Mouse (Mus musculus) MEL (cell line): Measurements from ENCODE around the gene Irf2bp2. TPM values are rescaled to one million over a fixed set of nuclear protein-coding genes. Genes with fewer than 3 reads are reported as not detected.

Experiments
- DNase-seq: peaks from one replicate; pipeline ENCODE4 v3.0.0; 2011; ENCODE audit warnings: low read depth, low spot score
- H3K27ac ChIP-seq: 2 replicates; pipeline ENCODE4 v1.5.1; 2012; ENCODE audit warnings: low read depth, mild to moderate bottlenecking, control low read depth, low read length, moderate library complexity; ENCODE audit not compliant: control insufficient read depth
- H3K27me3 ChIP-seq, 2 experiments: fragments of 150-350 bp in 1 of 2; sonication (generic) in 1 of 2; 2 replicates each; pipeline ENCODE4 v1.6.1; 2012; ENCODE audit warnings: low read length in 2 of 2, mild to moderate bottlenecking in 2 of 2, improper control_type of control experiment in 1 of 2, moderate library complexity in 1 of 2; ENCODE audit not compliant: insufficient read depth in 2 of 2, control insufficient read depth in 1 of 2
- H3K36me3 ChIP-seq, 2 experiments: 2 replicates each; pipeline ENCODE4 v1.6.1; 2012 to 2014; ENCODE audit warnings: low read length in 2 of 2, improper control_type of control experiment in 1 of 2, inconsistent platforms in 1 of 2, mild to moderate bottlenecking in 1 of 2; ENCODE audit not compliant: insufficient read depth in 2 of 2, control insufficient read depth in 1 of 2
- H3K4me1 ChIP-seq, 2 experiments: fragments of 150-350 bp in 1 of 2; sonication (generic) in 1 of 2; 2 replicates each; pipeline ENCODE4 v1.6.1; 2012; ENCODE audit warnings: low read length in 2 of 2, improper control_type of control experiment in 1 of 2, mild to moderate bottlenecking in 1 of 2; ENCODE audit not compliant: insufficient read depth in 2 of 2, control insufficient read depth in 1 of 2
- H3K4me3 ChIP-seq, 2 experiments: fragments of 150-350 bp in 1 of 2; sonication (generic) in 1 of 2; 2 replicates each; pipeline ENCODE4 v1.5.1; 2012; ENCODE audit warnings: low read depth in 2 of 2, low read length in 2 of 2, mild to moderate bottlenecking in 2 of 2, moderate library complexity in 2 of 2, control low read depth in 1 of 2, improper control_type of control experiment in 1 of 2; ENCODE audit not compliant: control insufficient read depth in 1 of 2, insufficient read depth in 1 of 2
- H3K79me2 ChIP-seq: 2 replicates; pipeline ENCODE4 v1.6.1; 2012; ENCODE audit warnings: mild to moderate bottlenecking, low read length, moderate library complexity; ENCODE audit not compliant: control insufficient read depth, poor library complexity, insufficient read depth
- H3K9ac ChIP-seq: 2 replicates; pipeline ENCODE4 v1.6.1; 2012; ENCODE audit warnings: low read depth, mild to moderate bottlenecking, control low read depth, low read length, moderate library complexity; ENCODE audit not compliant: control insufficient read depth, poor library complexity, severe bottlenecking
- H3K9me3 ChIP-seq: fragments of 150-350 bp; sonication (generic); replicated peaks from 2 replicates; pipeline ENCODE4 v1.6.1; 2012; ENCODE audit warnings: mild to moderate bottlenecking, low read length, improper control_type of control experiment, moderate library complexity; ENCODE audit not compliant: insufficient read depth
- BHLHE40 ChIP-seq: IDR thresholded peaks from 2 replicates; pipeline ENCODE4 v1.6.1; 2012; ENCODE audit warnings: low read depth, mild to moderate bottlenecking, inconsistent platforms, low read length, improper control_type of control experiment, borderline replicate concordance
- CHD1 ChIP-seq: IDR thresholded peaks from 2 replicates; pipeline ENCODE4 v1.6.1; 2012; ENCODE audit warnings: low read depth, mild to moderate bottlenecking, inconsistent platforms, low read length, improper control_type of control experiment
- CHD2 ChIP-seq: IDR thresholded peaks from 2 replicates; pipeline ENCODE4 v1.6.1; 2011; ENCODE audit warnings: low read length, improper control_type of control experiment
- E2F4 ChIP-seq: IDR thresholded peaks from 2 replicates; pipeline ENCODE4 v1.6.1; 2011; ENCODE audit warnings: low read depth, low read length, improper control_type of control experiment, borderline replicate concordance
- ELF1 ChIP-seq: IDR thresholded peaks from 2 replicates; pipeline ENCODE4 v1.6.1; 2014; ENCODE audit warnings: low read depth, mild to moderate bottlenecking, inconsistent platforms, low read length, improper control_type of control experiment, moderate library complexity
- EP300 ChIP-seq, 2 experiments: IDR thresholded peaks; 2 replicates each; pipeline ENCODE4 v1.6.1; 2011; ENCODE audit warnings: improper control_type of control experiment in 2 of 2, low read length in 2 of 2, low read depth in 1 of 2, mild to moderate bottlenecking in 1 of 2
- ETS1 ChIP-seq: IDR thresholded peaks from 2 replicates; pipeline ENCODE4 v1.6.1; 2012; ENCODE audit warnings: low read depth, mild to moderate bottlenecking, inconsistent platforms, low read length, improper control_type of control experiment, moderate library complexity
- GATA1 ChIP-seq: IDR thresholded peaks from 2 replicates; pipeline ENCODE4 v1.6.1; 2011; ENCODE audit warnings: low read depth, low read length, improper control_type of control experiment
- HCFC1 ChIP-seq: IDR thresholded peaks from 2 replicates; pipeline ENCODE4 v1.6.1; 2012; ENCODE audit warnings: low read depth, mild to moderate bottlenecking, inconsistent platforms, low read length, improper control_type of control experiment, moderate library complexity
- JUND ChIP-seq: IDR thresholded peaks from 2 replicates; pipeline ENCODE4 v1.6.1; 2011; ENCODE audit warnings: low read depth, mild to moderate bottlenecking, improper control_type of control experiment, low read length
- MAFK ChIP-seq: IDR thresholded peaks from 2 replicates; pipeline ENCODE4 v1.6.1; 2011; ENCODE audit warnings: low read depth, mild to moderate bottlenecking, low read length, improper control_type of control experiment, borderline replicate concordance
- MAZ ChIP-seq: IDR thresholded peaks from 2 replicates; pipeline ENCODE4 v1.6.1; 2012; ENCODE audit warnings: low read depth, mild to moderate bottlenecking, inconsistent platforms, low read length, improper control_type of control experiment
- MEF2A ChIP-seq: IDR thresholded peaks from 2 replicates; pipeline ENCODE4 v1.6.1; 2014; ENCODE audit warnings: low read depth, mild to moderate bottlenecking, inconsistent platforms, low read length, improper control_type of control experiment; ENCODE audit not compliant: poor library complexity, insufficient replicate concordance, severe bottlenecking; ENCODE audit errors: extremely low read depth
- MXI1 ChIP-seq: IDR thresholded peaks from 2 replicates; pipeline ENCODE4 v1.6.1; 2011; ENCODE audit warnings: mild to moderate bottlenecking, low read depth, low read length, improper control_type of control experiment
- MYC ChIP-seq: IDR thresholded peaks from 2 replicates; pipeline ENCODE4 v1.6.1; 2011; ENCODE audit warnings: low read depth, mild to moderate bottlenecking, low read length, improper control_type of control experiment, moderate library complexity
- NELFE ChIP-seq: IDR thresholded peaks from 2 replicates; pipeline ENCODE4 v1.6.1; 2011; ENCODE audit warnings: low read depth, low read length, improper control_type of control experiment
- POLR2A ChIP-seq, 2 experiments: IDR thresholded peaks; 2 replicates each; pipeline ENCODE4 v1.6.1; 2011 to 2012; ENCODE audit warnings: low read length in 2 of 2, mild to moderate bottlenecking in 2 of 2, control low read depth in 1 of 2, improper control_type of control experiment in 1 of 2, low read depth in 1 of 2, moderate library complexity in 1 of 2; ENCODE audit not compliant: control insufficient read depth in 1 of 2, insufficient read depth in 1 of 2, poor library complexity in 1 of 2
- POLR2AphosphoS5 ChIP-seq: IDR thresholded peaks from 2 replicates; pipeline ENCODE4 v1.6.1; 2012; ENCODE audit warnings: low read depth, borderline replicate concordance, mild to moderate bottlenecking, inconsistent platforms, low read length, moderate library complexity, mixed read lengths
- RAD21 ChIP-seq: IDR thresholded peaks from 2 replicates; pipeline ENCODE4 v1.6.1; 2011; ENCODE audit warnings: mild to moderate bottlenecking, low read depth, low read length, improper control_type of control experiment
- RCOR1 ChIP-seq: IDR thresholded peaks from 2 replicates; pipeline ENCODE4 v1.6.1; 2012; ENCODE audit warnings: low read depth, mild to moderate bottlenecking, inconsistent platforms, low read length, improper control_type of control experiment
- SMC3 ChIP-seq: IDR thresholded peaks from 2 replicates; pipeline ENCODE4 v1.6.1; 2011; ENCODE audit warnings: low read depth, low read length, improper control_type of control experiment
- TAL1 ChIP-seq: IDR thresholded peaks from 2 replicates; pipeline ENCODE4 v1.6.1; 2012; ENCODE audit warnings: mild to moderate bottlenecking, inconsistent platforms, low read length, moderate library complexity, mixed read lengths
- TBP ChIP-seq: IDR thresholded peaks from 2 replicates; pipeline ENCODE4 v1.8.0; 2011; ENCODE audit warnings: low read depth, low read length, improper control_type of control experiment
- TCF12 ChIP-seq: IDR thresholded peaks from 2 replicates; pipeline ENCODE4 v1.6.1; 2014; ENCODE audit warnings: low read depth, mild to moderate bottlenecking, inconsistent platforms, low read length, improper control_type of control experiment, moderate library complexity
- USF1 ChIP-seq: IDR thresholded peaks from 2 replicates; pipeline ENCODE4 v1.6.1; 2014; ENCODE audit warnings: low read depth, mild to moderate bottlenecking, inconsistent platforms, low read length, improper control_type of control experiment, moderate library complexity
- USF2 ChIP-seq, 2 experiments: IDR thresholded peaks; 2 replicates each; pipeline ENCODE4 v1.6.1; 2011 to 2012; ENCODE audit warnings: improper control_type of control experiment in 2 of 2, low read length in 2 of 2, borderline replicate concordance in 1 of 2, inconsistent platforms in 1 of 2, low read depth in 1 of 2, mild to moderate bottlenecking in 1 of 2; ENCODE audit not compliant: insufficient read depth in 1 of 2
- ZKSCAN1 ChIP-seq: IDR thresholded peaks from 2 replicates; pipeline ENCODE4 v1.6.1; 2012; ENCODE audit warnings: low read depth, mild to moderate bottlenecking, inconsistent platforms, low read length, improper control_type of control experiment, moderate library complexity
- ZMIZ1 ChIP-seq: IDR thresholded peaks from 2 replicates; pipeline ENCODE4 v1.6.1; 2012; ENCODE audit warnings: low read depth, mild to moderate bottlenecking, inconsistent platforms, low read length, improper control_type of control experiment, moderate library complexity
- ZNF384 ChIP-seq: IDR thresholded peaks from 2 replicates; pipeline ENCODE4 v1.6.1; 2012; ENCODE audit warnings: low read depth, mild to moderate bottlenecking, inconsistent platforms, low read length, improper control_type of control experiment
- polyA plus RNA-seq, 2 experiments: library from polyadenylated mRNA; stranded (reverse) in 1 of 2; unstranded in 1 of 2; fragments of >175 nt in 1 of 2; fragments of >200 nt in 1 of 2; gene quantifications; 2 replicates each; pipeline versions ENCODE4 v1.2.1 to v1.2.4; 2012; ENCODE audit warnings: low replicate concordance in 2 of 2, low read depth in 1 of 2; ENCODE audit not compliant: insufficient read length in 2 of 2, insufficient read depth in 1 of 2, missing spikeins in 1 of 2
- total RNA-seq: library from RNA; depleted of rRNA; stranded (reverse); fragments of 300-350 nt; gene quantifications from 2 replicates; pipeline ENCODE4 v1.2.3, GENCODE M21; 2012

Gene Irf2bp2
- total and polyA plus RNA-seq, 3 experiments: 17.1 to 30.4 TPM; not detected in 1

- H3K4me3 ChIP-seq: peak overlapping the region in 1 of 2 experiments; percentile 26; a peak in 1 of 4 replicates
- H3K27ac ChIP-seq: peak overlapping the region; percentile 12
- DNase-seq: peak; percentile 58
- peaks cover 12% of the 10 kb centered on the region for H3K79me2 ChIP-seq
- peaks cover 0 to 30% of the 10 kb centered on the region in 2 experiments; a peak in 2 of 4 replicates for H3K36me3 ChIP-seq
- no peaks in the 10 kb centered on the region for H3K9me3 ChIP-seq
- no peak for TF ChIP-seq CHD1
- no peak for TF ChIP-seq POLR2AphosphoS5
- TF ChIP-seq ELF1: no peak
- no peak for TF ChIP-seq ZKSCAN1
- no peak for TF ChIP-seq ZNF384
- peak; percentile 49 for TF ChIP-seq TCF12
- TF ChIP-seq CHD2: no peak
- TF ChIP-seq ETS1: peak; percentile 33; the same call in 1 of the 2 replicates
- peak; percentile 54 to 56; a peak in 2 of 4 replicates for TF ChIP-seq EP300 (IDR thresholded peaks at IDR 0.05; ENCODE audit: low read depth in 1 of 2, low read length in 2 of 2)
- TF ChIP-seq USF1: no peak
- TF ChIP-seq BHLHE40: peak; percentile 66; the same call in 1 of the 2 replicates
- peak; percentile 35; the same call in 1 of the 2 replicates for TF ChIP-seq GATA1
- no peak for TF ChIP-seq ZMIZ1
- TF ChIP-seq MYC: no peak
- peaks cover 16 to 32% of the 10 kb centered on the region in 2 experiments for H3K4me1 ChIP-seq
- H3K27me3 ChIP-seq: no peaks in the 10 kb centered on the region; a peak in 1 of 4 replicates
- peak overlapping the region; percentile 46 for H3K9ac ChIP-seq
Measured at GRCm38 (mm10) chr8:126599297-126599696, 5.5 kb upstream of the Irf2bp2 start.

GRCm38 (mm10) chr8:126598218-126598617 is 4.4 kb upstream of the Irf2bp2 start:
- Histone ChIP-seq H3K9ac (peak overlapping the region; percentile 71), H3K27me3 (no peaks in the 10 kb centered on the region), H3K27ac (peak overlapping the region; percentile 98), H3K79me2 (peaks cover 18% of the 10 kb centered on the region), H3K4me1 (peaks cover 16 to 32% of the 10 kb centered on the region in 2 experiments), H3K9me3 (no peaks in the 10 kb centered on the region), H3K36me3 (peaks cover 0 to 30% of the 10 kb centered on the region in 2 experiments; a peak in 2 of 4 replicates), H3K4me3 (peak overlapping the region in 1 of 2 experiments; percentile 0; a peak in 1 of 4 replicates)
- DNase-seq: peak; percentile 95
- peak; percentile 60; the same call in 1 of the 2 replicates for TF ChIP-seq MEF2A
- TF ChIP-seq ZNF384: peak; percentile 99
- no peak for TF ChIP-seq USF2 (IDR thresholded peaks at IDR 0.05; ENCODE audit: borderline replicate concordance in 1 of 2, insufficient read depth in 1 of 2, low read depth in 1 of 2, low read length in 2 of 2)
- TF ChIP-seq EP300 (IDR thresholded peaks at IDR 0.05; ENCODE audit: low read depth in 1 of 2, low read length in 2 of 2): peak; percentile 97 to 99
- no peak for TF ChIP-seq MAZ
- peak; percentile 88 for TF ChIP-seq MXI1
- peak; percentile 58; the same call in 1 of the 2 replicates for TF ChIP-seq JUND
- no peak for TF ChIP-seq USF1
- TF ChIP-seq ELF1: 0 out of 2 replicates have a peak, but pooled peaks have one; percentile 4
- 0 out of 2 replicates have a peak, but pooled peaks have one; percentile 56 for TF ChIP-seq ZMIZ1
- peak; percentile 73 for TF ChIP-seq MAFK
- peak; percentile 96 for TF ChIP-seq TAL1
- TF ChIP-seq E2F4: no peak
- TF ChIP-seq RAD21: no peak; the same call in 1 of the 2 replicates
- peak; percentile 99 for TF ChIP-seq GATA1
- no peak for TF ChIP-seq POLR2A (IDR thresholded peaks at IDR 0.05; ENCODE audit: control insufficient read depth in 1 of 2, insufficient read depth in 1 of 2, low read depth in 1 of 2, low read length in 2 of 2, poor library complexity in 1 of 2)
- TF ChIP-seq HCFC1: peak; percentile 63; the same call in 1 of the 2 replicates
- peak; percentile 73 for TF ChIP-seq RCOR1
- TF ChIP-seq BHLHE40: peak; percentile 88; the same call in 1 of the 2 replicates
- TF ChIP-seq TBP: peak; percentile 81; the same call in 1 of the 2 replicates
- no peak for TF ChIP-seq SMC3
- no peak; the same call in 1 of the 2 replicates for TF ChIP-seq NELFE
- no peak for TF ChIP-seq CHD2
